Mouse (Mus musculus) layer of hippocampus, postnatal 14 days (tissue): Measurements from ENCODE around the gene Gm13083. TPM values are rescaled to one million over a fixed set of nuclear protein-coding genes. Genes with fewer than 3 reads are reported as not detected.
"Not testable (repeated sequence)": the region's sequence is repeated elsewhere in the genome, so short reads cannot be mapped to it uniquely, and the experiment has no call there.

Experiments
- DNase-seq, 2 experiments: peaks; one replicate each; pipeline ENCODE4 v3.0.0; 2021 to 2022; ENCODE audit warnings: low spot score in 2 of 2, mixed read lengths in 1 of 2
- long read RNA-seq, 2 experiments: library from polyadenylated mRNA; stranded (forward); transcript quantifications; one replicate each; pipeline ENCODE4 v2.0.0; 2021
- total RNA-seq, 2 experiments: library from RNA; stranded (reverse); gene quantifications; 2 replicates each; pipeline ENCODE4 v1.2.3; 2021

Gm13083 gene
- total RNA-seq = not detected
- long read RNA-seq, experiment 1 = 0 reads
- long read RNA-seq, experiment 2 = 0 reads

DNA sequence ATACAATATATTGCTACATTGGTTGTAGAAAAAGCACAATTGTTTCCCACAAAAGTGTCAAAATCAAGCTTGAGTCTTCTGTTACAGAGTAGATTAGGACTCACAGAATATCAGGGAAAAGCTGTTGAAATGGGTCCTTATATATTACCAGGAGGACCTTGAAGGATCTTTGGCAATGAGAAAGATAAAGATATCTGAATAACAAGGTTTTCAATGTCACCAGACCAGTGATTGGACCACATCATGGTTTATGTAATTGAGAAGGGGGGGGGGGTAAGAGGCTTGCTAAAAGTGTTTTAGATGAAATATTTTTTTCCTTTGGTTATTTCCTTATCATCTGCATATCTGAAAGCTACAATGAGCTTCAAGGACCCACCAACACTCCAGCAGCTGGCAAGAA lies at the start of gene Gm13083:
Gene Gm13083 (plus strand): TSS at position 301 of the 400 bp plus-strand sequence.
- DNase-seq = not testable (repeated sequence)

DNA sequence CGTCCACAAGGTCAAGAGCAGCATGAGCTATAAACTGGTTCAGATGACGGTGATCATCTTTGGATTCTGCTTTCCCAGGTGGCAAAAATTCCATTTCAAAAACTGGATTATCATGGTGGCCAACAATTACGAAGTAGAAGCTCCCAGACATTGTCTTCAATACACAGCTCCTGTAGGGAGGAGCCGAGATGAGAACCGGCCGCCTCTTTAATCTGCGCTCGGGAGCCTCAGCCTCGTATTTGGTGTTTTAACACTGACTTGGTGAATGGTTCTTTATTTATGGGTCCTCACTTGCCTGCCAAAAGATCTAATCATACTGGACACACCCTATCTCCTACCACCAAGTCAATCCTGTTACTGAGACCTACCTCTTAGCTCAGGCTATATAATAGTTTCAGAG lies 2.9 kb upstream of the Gm13083 start:
- not testable (repeated sequence) for DNase-seq

DNA sequence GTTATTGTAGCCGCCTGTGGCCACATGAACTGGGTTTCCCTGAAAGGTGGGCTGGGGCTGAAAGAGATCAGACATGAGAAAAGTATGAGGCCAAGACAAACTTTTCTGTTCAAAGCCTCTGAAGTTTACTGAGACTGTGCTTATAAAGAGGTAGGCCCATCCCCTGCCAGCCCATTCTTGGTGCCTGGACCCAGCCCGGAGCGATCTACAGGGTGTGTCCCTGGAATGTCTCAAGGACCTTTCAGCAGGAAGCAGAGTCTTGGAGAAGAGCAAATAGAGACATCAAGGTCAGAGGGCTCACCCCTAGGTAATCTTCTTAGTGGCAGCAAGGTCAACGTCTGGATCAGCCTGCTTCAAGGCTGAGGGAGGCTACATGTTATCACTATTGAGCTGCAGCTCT lies 3.3 kb downstream of the Gm13083 start:
- not testable (repeated sequence) for DNase-seq

DNA sequence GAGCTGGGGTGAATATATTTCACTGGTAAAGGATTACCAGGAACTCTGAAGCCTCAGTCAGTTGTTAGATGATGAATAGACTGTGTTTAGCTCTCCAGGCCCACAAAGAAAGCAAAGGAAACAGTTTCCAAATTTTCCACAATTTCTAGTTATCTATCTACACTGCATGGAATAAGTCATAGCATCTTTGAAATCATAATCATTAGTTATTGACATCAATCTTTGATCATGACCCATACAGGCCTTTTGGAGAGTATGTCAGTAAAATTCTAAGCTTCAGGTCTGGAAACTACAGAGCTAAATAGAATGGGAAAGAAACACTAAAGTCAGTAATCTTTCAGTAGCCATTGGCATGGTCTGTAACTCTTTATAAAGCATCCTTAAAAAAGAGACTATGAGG lies 42.3 kb downstream of the Gm13083 start, which contains the start of gene Gm13088:
Gene Gm13088 (minus strand): TSS at position 101 of the 400 bp plus-strand sequence.
- DNase-seq = not testable (repeated sequence)

Other genes starting within 250 kb of the Gm13083 start
- gene Pramel1, start 220.6 kb upstream of the Gm13083 start, total RNA-seq = not detected
- gene Pramef8, start 202.6 kb upstream of the Gm13083 start, total RNA-seq = 10 to 100 TPM in 1 of 2 experiments, 1 to 10 TPM in 1; 9.9 to 11.9 TPM
- not detected for gene Oog4, start 164.7 kb upstream of the Gm13083 start, total RNA-seq
- gene Gm13043, start 103.7 kb upstream of the Gm13083 start, total RNA-seq = not detected
- gene Gm13040, start 79.0 kb upstream of the Gm13083 start, total RNA-seq = not detected
- not detected for gene BC080695, start 63.3 kb upstream of the Gm13083 start, total RNA-seq
- gene Gm13057, start 63.3 kb upstream of the Gm13083 start, total RNA-seq = not detected
- gene Gm13088, start 42.2 kb downstream of the Gm13083 start, total RNA-seq = not detected
- gene Gm13089, start 87.7 kb downstream of the Gm13083 start, total RNA-seq = not detected
- gene Gm13078, start 104.5 kb downstream of the Gm13083 start, total RNA-seq = not detected
- gene Gm13023, start 174.3 kb downstream of the Gm13083 start, total RNA-seq = not detected
- gene Gm13084, start 201.1 kb downstream of the Gm13083 start, total RNA-seq = not detected
- gene Gm13103, start 231.5 kb downstream of the Gm13083 start, total RNA-seq = not detected